Mouse (Mus musculus) frontal cortex, postnatal 14 days (tissue): ENCODE results near the gene Osbpl5.
"Not testable (repeated sequence)": the region's sequence is repeated elsewhere in the genome, so short reads cannot be mapped to it uniquely, and the experiment has no call there.

ENCODE experiments used
- DNase-seq, 2 experiments: peaks; one replicate each; pipeline ENCODE4 v3.0.0; 2022; ENCODE audit warnings: low spot score in 2 of 2

Osbpl5 gene

DNA sequence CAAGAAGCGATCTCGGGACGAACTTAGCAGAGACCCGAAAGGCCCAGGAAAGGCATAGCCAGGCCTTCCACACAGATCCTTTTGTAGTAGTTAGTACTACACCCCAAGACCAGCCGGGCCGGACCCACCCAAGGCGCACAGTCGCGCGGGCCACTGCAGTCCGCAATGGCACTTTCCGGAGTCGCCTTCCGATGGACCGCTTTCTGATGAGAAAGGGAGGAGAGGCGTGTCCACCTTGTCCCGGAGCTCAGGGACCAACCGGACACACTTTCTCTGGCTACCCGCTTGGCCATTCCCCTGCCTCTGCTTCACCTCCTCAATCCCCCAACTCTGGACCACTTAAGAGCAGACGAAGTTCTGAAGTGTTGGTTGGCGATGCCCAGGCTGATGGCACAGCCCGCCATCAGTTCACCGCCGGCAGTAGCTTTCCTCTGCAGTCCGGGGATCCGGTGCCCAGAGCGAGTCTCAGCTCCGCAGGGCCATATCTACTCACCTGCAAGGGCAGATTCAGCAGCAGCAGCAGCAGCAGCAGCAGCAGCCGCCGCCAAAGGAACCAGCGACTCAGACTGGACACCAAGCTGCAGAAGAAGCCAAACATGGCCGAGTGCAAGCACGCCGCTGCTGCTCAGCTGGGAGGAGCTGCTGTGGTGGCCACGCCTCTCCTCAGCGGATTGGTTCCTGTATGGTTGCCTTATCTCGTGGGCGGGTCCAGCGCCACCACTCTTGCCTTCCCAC lies 107.6 kb downstream of the Osbpl5 start, which contains the start of gene Tnfrsf22:
Tnfrsf22 (minus strand) TSS at position 628 of the 735 bp plus-strand sequence.
- peak; percentile 55 to 76 for DNase-seq

DNA sequence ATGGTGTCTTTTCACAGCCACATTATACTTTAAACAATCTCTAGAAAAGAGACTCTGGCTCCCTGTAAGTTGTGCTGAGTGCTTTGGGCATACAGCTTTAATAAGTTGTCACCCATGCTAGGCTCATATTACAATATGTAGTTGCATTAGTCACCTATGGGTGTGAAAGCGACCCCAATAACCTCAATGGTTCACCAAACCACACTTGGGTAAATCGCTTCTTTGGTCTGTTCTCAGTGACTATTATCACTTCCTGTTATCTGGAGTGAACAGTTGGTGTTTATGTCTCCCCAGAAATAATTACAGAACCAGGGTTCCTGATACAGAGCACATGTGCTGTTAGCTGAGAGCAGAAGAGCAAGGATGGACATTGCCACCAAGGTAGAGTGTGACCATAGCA lies 112.8 kb downstream of the Osbpl5 start:
- not testable (repeated sequence) for DNase-seq
